Mouse (Mus musculus) ES-E14 (cell line): ENCODE measurements around the gene Gm17018. TPM values are rescaled to one million over a fixed set of nuclear protein-coding genes. Genes with fewer than 3 reads are reported as not detected.

Experiments
- DNase-seq: peaks from one replicate; pipeline ENCODE4 v3.0.0-alpha.2; 2013; ENCODE audit warnings: low read depth, low spot score
- H3K27ac ChIP-seq: 2 replicates; pipeline ENCODE4 v1.5.1; 2012; ENCODE audit warnings: low read depth, mild to moderate bottlenecking, low read length, moderate library complexity, mixed read lengths; ENCODE audit not compliant: poor library complexity, insufficient read depth, severe bottlenecking
- H3K36me3 ChIP-seq: 2 replicates; pipeline ENCODE4 v1.6.1; 2012; ENCODE audit warnings: mild to moderate bottlenecking, low read length, moderate library complexity, mixed read lengths; ENCODE audit not compliant: control insufficient read depth, poor library complexity, insufficient read depth, severe bottlenecking
- H3K4me1 ChIP-seq, 2 experiments: fragments of 150-350 bp in 1 of 2; sonication (generic) in 1 of 2; 2 replicates each; pipeline ENCODE4 v1.6.1; 2012; ENCODE audit warnings: low read length in 2 of 2, mild to moderate bottlenecking in 1 of 2, mixed read lengths in 1 of 2; ENCODE audit not compliant: control insufficient read depth in 2 of 2, insufficient read depth in 2 of 2, poor library complexity in 1 of 2
- H3K4me3 ChIP-seq, 2 experiments: fragments of 150-350 bp in 1 of 2; sonication (generic) in 1 of 2; 2 replicates each; pipeline ENCODE4 v1.5.1; 2012; ENCODE audit warnings: low read length in 2 of 2, low read depth in 1 of 2, mild to moderate bottlenecking in 1 of 2, mixed read lengths in 1 of 2; ENCODE audit not compliant: insufficient read depth in 1 of 2, poor library complexity in 1 of 2, severe bottlenecking in 1 of 2
- H3K9ac ChIP-seq: 2 replicates; pipeline ENCODE4 v1.6.1; 2012; ENCODE audit warnings: low read depth, mild to moderate bottlenecking, low read length, mixed read lengths; ENCODE audit not compliant: poor library complexity, insufficient read depth, severe bottlenecking
- H3K9me3 ChIP-seq: fragments of 150-350 bp; sonication (generic); 2 replicates; pipeline ENCODE4 v1.6.1; 2012; ENCODE audit warnings: low read depth, mild to moderate bottlenecking, low read length; ENCODE audit not compliant: control insufficient read depth, insufficient read depth
- CHD2 ChIP-seq: IDR thresholded peaks from 2 replicates; pipeline ENCODE4 v1.6.1; 2014; ENCODE audit warnings: mild to moderate bottlenecking, low read depth, low read length, inconsistent platforms
- HCFC1 ChIP-seq: IDR thresholded peaks from 2 replicates; pipeline ENCODE4 v1.6.1; 2012; ENCODE audit warnings: low read length, inconsistent platforms, borderline replicate concordance; ENCODE audit not compliant: insufficient read depth
- MAFK ChIP-seq: IDR thresholded peaks from 2 replicates; pipeline ENCODE4 v1.6.1; 2014; ENCODE audit warnings: mild to moderate bottlenecking, low read depth, low read length, inconsistent platforms; ENCODE audit not compliant: insufficient read depth
- ZC3H11A ChIP-seq: IDR thresholded peaks from 2 replicates; pipeline ENCODE4 v1.6.1; 2012; ENCODE audit warnings: low read depth, mild to moderate bottlenecking, inconsistent platforms, low read length, borderline replicate concordance
- ZNF384 ChIP-seq: IDR thresholded peaks from 2 replicates; pipeline ENCODE4 v1.6.1; 2012; ENCODE audit warnings: low read depth, low read length, inconsistent platforms
- in situ Hi-C, 2 experiments: fragments of 600-800 bp; cut with MboI; formaldehyde crosslinking; loops; one replicate each; pipeline ENCODE4 v1.15.1; 2025; ENCODE audit warnings: low sequenced_read_pairs in 2 of 2, inconsistent platforms in 1 of 2; ENCODE audit not compliant: unreplicated experiment in 2 of 2
- total RNA-seq: library from RNA; depleted of rRNA; stranded (reverse); fragments of 300-350 nt; gene quantifications from 2 replicates; pipeline ENCODE4 v1.2.3, GENCODE M21; 2012

Gene Gm17018
- total RNA-seq, 1 experiment = 15.0 TPM

GRCm38 (mm10) chr19:45549128-45549915 lies 11.1 kb upstream of the Gm17018 start:
- Histone ChIP-seq H3K27ac (no peak overlapping the region), H3K4me3 (peak overlapping the region; percentile 34 to 43; a peak in 3 of 4 replicates), H3K9me3 (no peaks in the 10 kb centered on the region), H3K4me1 (peaks cover 4 to 13% of the 10 kb centered on the region in 2 experiments; a peak in 1 of 4 replicates), H3K36me3 (peaks cover 16% of the 10 kb centered on the region), H3K9ac (0 out of 2 replicates have a peak overlapping the region, but pooled peaks have one; percentile 22)
- no peak for DNase-seq
- no peak for TF ChIP-seq CHD2
- no peak for TF ChIP-seq ZC3H11A
- TF ChIP-seq ZNF384 = no peak
- no peak for TF ChIP-seq HCFC1
- TF ChIP-seq MAFK = no peak
- in situ Hi-C loops = loop anchor here (5.0 to 10.0 kb wide), 2 partner anchors 325 to 327 kb away; no protein-coding TSS in a partner anchor

GRCm38 (mm10) chr19:45549948-45550347 lies 10.5 kb upstream of the Gm17018 start:
- peaks cover 4 to 13% of the 10 kb centered on the region in 2 experiments; a peak in 1 of 4 replicates for H3K4me1 ChIP-seq
- no peak overlapping the region for H3K4me3 ChIP-seq
- H3K9ac ChIP-seq = no peak overlapping the region
- TF ChIP-seq MAFK (no peak), ZNF384 (no peak), HCFC1 (no peak), ZC3H11A (no peak), CHD2 (no peak)
- in situ Hi-C loops = loop anchor here (5.0 to 10.0 kb wide), 2 partner anchors 325 to 328 kb away; no protein-coding TSS in a partner anchor
- no peak for DNase-seq
- no peaks in the 10 kb centered on the region for H3K9me3 ChIP-seq
- H3K27ac ChIP-seq = no peak overlapping the region
- H3K36me3 ChIP-seq = peaks cover 20% of the 10 kb centered on the region

- Histone ChIP-seq H3K4me1 (peaks cover 4 to 13% of the 10 kb centered on the region in 2 experiments; a peak in 1 of 4 replicates), H3K9ac (no peak overlapping the region), H3K9me3 (no peaks in the 10 kb centered on the region), H3K4me3 (no peak overlapping the region), H3K27ac (no peak overlapping the region), H3K36me3 (peaks cover 28% of the 10 kb centered on the region)
- in situ Hi-C loops = no loop called here
- no peak for DNase-seq
- no peak for TF ChIP-seq ZNF384
- TF ChIP-seq MAFK = no peak
- no peak for TF ChIP-seq HCFC1
Observed at GRCm38 (mm10) chr19:45552187-45552586, 8.2 kb upstream of the Gm17018 start.

- Histone ChIP-seq H3K27ac (no peak overlapping the region), H3K9me3 (no peaks in the 10 kb centered on the region), H3K4me1 (peaks cover 4 to 10% of the 10 kb centered on the region in 2 experiments; a peak in 1 of 4 replicates), H3K36me3 (peaks cover 33% of the 10 kb centered on the region), H3K9ac (no peak overlapping the region), H3K4me3 (no peak overlapping the region)
- in situ Hi-C loops = no loop called here
- TF ChIP-seq MAFK (no peak), ZNF384 (no peak), HCFC1 (no peak), ZC3H11A (no peak), CHD2 (no peak)
- DNase-seq = no peak
Observed at GRCm38 (mm10) chr19:45554136-45554535, 6.3 kb upstream of the Gm17018 start.
